Mouse (Mus musculus): ENCODE data around the gene Alox15. TPM values are rescaled to one million over a fixed set of nuclear protein-coding genes. Genes with fewer than 3 reads are reported as not detected.
"Not testable (repeated sequence)": the region's sequence is repeated elsewhere in the genome, so short reads cannot be mapped to it uniquely, and the experiment has no call there.

Gene Alox15
- 2.1 and 2.7 TPM in 2 replicates for total RNA-seq (2021)
- long read RNA-seq: 0 reads

GRCm38 (mm10) chr11:70351868-70352267, at the start of gene Alox15:
Gene Alox15 (minus strand): TSS chr11:70352031.
- DNase-seq: no peak

- peak; percentile 18 for DNase-seq
Observed at GRCm38 (mm10) chr11:70389421-70389820, 37.6 kb upstream of the Alox15 start.

GRCm38 (mm10) chr11:70387436-70387835, 35.6 kb upstream of the Alox15 start:
- DNase-seq: no peak

DNA sequence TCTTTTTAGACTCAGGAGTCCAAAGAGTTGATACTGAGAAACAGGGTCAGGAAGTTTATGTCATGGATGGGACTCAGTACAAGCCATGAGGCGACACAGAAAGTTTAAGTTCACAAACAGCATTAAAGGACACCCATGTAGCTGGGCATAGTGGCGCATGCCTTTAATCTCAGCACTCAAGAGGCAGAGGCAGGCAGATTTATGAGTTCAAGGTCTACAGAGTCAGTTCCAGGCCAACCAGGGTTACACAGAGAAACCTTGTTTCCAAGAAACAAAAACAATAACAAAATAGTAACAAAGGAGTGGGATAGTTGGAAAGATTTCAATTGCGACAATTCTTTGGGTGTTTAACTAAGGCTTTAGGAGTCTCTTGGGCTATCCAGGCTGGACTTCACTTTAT, 32.3 kb upstream of the Alox15 start:
- DNase-seq: no peak

DNA sequence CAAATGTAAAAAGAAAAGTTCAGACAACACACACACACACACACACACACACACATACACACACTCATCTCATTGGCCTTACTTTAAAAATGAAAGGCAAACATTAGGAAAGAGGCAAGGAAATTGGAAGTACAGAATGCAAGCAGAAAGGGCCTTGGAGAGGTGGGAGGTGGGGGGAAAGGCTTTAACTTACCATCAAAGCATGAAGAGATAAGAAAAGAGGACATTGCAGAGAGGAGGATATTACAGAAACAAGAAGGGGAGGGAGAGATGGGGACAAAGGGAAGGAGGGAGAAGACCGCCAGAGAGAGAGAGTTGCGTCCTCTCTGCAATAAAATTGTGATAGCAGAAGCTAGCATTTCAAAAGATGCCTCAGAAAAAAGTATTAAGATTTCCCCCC, 29.5 kb upstream of the Alox15 start:
- no peak for DNase-seq

GRCm38 (mm10) chr11:70380478-70381005, 28.7 kb upstream of the Alox15 start:
- DNase-seq: no peak

GRCm38 (mm10) chr11:70376054-70376453, 24.2 kb upstream of the Alox15 start:
- DNase-seq: no peak

GRCm38 (mm10) chr11:70374302-70374701, 22.5 kb upstream of the Alox15 start:
- no peak for DNase-seq

- no peak for DNase-seq
Observed at GRCm38 (mm10) chr11:70372849-70373557, 21.2 kb upstream of the Alox15 start.

GRCm38 (mm10) chr11:70372396-70372795, 20.6 kb upstream of the Alox15 start:
- no peak for DNase-seq

DNA sequence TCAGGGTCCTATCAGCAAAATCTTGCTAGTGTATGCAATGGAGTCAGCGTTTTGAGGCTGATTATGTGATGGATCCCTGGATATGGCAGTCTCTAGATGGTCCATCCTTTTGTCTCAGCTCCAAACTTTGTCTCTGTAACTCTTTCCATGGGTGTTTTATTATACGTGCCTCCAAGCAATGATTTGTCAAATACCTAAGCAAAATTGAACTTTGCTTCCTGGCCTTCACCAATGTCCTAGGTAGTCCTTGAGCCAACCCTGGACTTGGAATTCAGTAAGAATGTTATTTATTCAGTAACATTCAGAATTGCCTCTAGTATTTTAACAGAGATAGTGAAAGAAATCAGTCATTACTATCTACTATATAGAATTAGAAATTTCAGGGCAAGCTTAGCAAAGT, 16.8 kb upstream of the Alox15 start:
- not testable (repeated sequence) for DNase-seq

DNA sequence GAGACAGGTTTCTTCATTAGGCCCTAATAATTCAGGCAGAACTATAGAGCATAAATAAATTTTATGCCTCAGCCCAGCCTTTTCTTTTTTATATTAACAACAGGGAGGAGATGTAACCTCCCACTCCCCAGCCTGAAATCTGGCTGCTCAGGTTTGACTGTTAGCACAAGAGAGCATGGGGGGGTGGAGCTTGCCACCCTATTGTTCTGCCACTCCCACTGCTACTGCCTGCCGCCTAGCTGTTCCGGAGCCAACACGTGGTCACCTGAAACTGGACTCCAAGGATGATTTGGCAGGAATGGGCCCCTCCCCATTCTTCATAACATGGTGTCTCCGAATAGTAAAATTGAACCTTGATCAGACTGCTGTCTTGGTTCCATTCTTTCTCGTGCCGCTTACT, 15.9 kb upstream of the Alox15 start:
- DNase-seq: not testable (repeated sequence)

DNA sequence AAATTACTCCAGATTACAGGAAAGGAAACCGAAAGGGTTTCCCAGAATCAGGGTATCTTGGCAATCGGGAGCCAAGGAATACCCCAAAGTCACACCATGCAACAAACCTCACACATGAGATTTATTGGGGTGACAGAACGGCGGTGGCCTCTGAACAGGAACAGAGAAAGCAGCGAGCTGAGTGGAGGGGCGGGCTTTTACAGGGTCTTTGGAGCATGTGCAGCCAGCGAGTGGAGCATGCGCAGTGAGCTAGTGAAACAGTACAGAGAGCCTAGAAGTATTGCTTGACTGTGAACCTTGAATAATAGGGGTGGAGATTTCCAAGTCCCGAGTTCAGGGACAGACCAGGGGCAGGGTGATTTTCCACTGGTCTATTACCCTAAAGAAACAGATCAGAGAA, 3.2 kb downstream of the Alox15 start:
- DNase-seq: no peak

DNA sequence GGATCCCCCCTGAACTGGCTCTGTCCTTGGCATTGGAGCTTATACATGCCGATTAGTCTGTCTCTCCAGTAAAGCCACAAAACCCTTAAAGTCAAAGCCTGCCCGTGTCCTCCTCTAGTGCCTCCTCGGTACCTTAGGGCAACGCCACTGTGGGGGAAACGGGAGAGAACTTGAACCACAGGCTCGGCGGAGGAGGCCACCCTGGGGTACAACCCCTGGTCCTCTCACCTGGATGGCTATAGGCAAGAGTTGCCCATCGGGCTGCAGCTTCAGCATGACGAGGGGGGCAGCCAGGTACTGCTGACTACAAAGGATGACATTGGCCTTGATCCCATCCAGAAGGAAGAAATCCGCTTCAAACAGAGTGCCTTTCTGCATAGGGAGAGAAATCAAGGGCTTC, 4.0 kb downstream of the Alox15 start:
- no peak for DNase-seq

GRCm38 (mm10) chr11:70345546-70345945, 6.3 kb downstream of the Alox15 start:
- DNase-seq: no peak

GRCm38 (mm10) chr11:70345061-70345460, 6.8 kb downstream of the Alox15 start:
- DNase-seq: no peak

- DNase-seq: no peak
Observed at GRCm38 (mm10) chr11:70339481-70339880, 12.3 kb downstream of the Alox15 start.

DNA sequence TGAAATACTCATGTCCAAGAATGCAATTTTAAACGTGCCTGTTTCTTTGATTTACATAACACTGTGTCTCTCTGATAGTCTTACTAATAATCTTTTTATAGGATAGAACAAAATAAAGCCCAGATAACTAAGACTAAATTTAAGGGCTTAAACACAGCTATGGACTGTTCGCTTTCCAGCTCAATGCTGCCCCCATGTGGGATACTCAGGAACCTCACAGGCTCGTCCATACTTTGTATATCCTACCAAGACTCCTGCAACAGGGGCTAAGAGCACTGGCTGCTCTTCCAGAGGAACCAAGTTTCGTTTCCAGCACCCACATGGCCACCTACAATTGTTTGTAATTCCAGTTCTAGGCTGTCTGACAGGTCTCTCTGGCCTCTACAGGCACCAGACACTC, 17.4 kb downstream of the Alox15 start:
- DNase-seq: peak; percentile 71

DNA sequence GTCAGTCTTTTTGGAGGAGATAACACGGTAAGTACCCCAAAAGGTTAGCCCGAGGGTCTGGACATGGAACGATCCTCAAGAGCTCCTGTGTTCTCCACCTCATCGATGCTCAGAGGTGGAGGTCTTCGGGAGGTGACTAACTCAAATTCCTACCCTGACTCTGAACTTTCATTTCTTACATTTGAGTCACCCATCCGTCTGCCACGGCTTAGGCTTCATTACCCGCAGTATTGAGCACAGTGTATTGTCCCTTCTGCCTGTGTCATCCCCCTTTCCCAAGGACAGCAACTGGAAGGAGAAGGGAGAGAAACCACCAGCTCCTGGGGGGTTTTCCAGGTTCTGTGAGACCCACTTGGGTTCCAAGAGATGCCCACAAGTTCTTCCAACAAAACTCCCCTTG, 27.1 kb downstream of the Alox15 start:
- no peak for DNase-seq

DNA sequence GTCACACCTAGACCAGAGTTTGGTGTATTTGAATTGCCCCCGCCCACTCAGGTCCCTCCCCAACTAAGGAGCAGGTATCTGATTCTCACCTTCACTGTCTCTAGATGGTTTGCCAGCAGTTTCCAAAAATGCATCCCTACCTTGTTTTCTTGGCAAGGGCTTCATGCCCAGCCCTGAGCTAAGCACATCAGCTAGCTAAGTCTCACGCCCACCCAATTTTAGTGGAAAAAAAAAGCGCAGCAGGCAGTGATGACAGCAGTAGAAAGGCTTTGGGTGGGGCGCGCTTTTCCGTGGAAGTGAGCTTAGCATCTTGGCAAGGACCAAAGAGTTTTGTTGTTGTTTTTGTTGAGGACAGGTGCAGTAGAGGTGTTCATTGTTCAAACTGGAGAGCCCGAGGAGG, 29.3 kb downstream of the Alox15 start, which contains the start of gene Alox12e:
Gene Alox12e (minus strand): TSS at position 101 of the 400 bp plus-strand sequence.
- no peak for DNase-seq

GRCm38 (mm10) chr11:70321664-70322063, 30.2 kb downstream of the Alox15 start:
- DNase-seq: peak; percentile 70

DNA sequence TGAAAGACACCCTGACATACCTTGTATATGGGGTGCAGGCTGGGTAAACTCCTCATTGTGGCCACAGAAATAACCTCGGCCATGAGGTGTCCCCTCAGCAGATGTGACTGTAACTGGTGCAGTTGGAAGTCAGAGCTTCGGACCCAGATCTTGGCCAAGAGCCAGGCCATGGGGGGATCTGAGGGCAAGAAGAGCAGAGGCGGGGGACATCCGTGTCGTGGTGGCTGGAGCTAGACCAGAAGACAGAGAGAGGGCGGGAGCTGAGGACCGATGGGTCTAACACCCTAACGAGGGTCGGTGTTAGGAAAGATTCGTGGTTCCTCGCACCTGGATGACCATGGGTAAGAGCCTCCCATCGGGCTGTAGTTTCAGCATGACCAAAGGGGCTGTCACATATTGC, 32.2 kb downstream of the Alox15 start:
- no peak for DNase-seq

DNA sequence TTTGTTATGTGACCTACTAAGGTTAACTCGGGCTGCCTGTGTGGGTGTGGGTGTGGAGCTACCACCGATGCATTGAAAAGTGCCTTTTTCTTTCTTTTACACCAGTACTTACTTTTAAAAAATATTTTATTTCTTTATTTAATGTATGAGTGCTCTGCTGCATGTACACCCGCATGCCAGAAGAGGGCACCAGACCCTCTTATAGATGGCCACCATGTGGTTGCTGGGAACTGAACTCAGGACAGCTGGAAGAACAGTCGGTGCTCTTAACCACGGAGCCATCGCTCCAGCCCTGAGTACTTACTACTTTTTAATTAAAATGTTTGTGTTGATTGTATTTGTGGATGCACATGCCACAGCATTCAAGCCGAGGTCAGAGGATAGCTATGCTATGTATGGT, 38.0 kb downstream of the Alox15 start:
- DNase-seq: peak; percentile 25

GRCm38 (mm10) chr11:70309341-70309740, 42.5 kb downstream of the Alox15 start:
- peak; percentile 12 for DNase-seq
